Mouse (Mus musculus): ENCODE results near the gene Samd1. TPM values are rescaled to one million over a fixed set of nuclear protein-coding genes. Genes with fewer than 3 reads are reported as not detected.

The Samd1 gene
- total RNA-seq (2021): 10 to 100 TPM; 40.7 to 41.2 TPM
- long read RNA-seq, experiment 1, transcript Samd1-201 (5 exons, 2,071 nt): major isoform, 8 of 10 reads
- long read RNA-seq, experiment 1, partial matches to known transcripts: 2 of 10 reads
- long read RNA-seq, experiment 1, other reads (novel, unspliced or antisense): 0 of 10 reads
- long read RNA-seq, experiment 2, transcript Samd1-201 (5 exons, 2,071 nt): major isoform, 7 of 7 reads
- long read RNA-seq, experiment 2, partial matches to known transcripts: 0 of 7 reads
- long read RNA-seq, experiment 2, other reads (novel, unspliced or antisense): 0 of 7 reads

- peak within 1 kb of the TSS; percentile 68 for H3K4me3 ChIP-seq
- DNase-seq (ENCODE audit: low spot score in 2 of 2): peak in 1 of 2 experiments; percentile 52
Observed at GRCm38 (mm10) chr8:83997511-83998141, at the start of gene Samd1. Gene Samd1 (plus strand): TSS chr8:83997672.

GRCm38 (mm10) chr8:83954749-83955105 is 42.7 kb upstream of the Samd1 start:
- H3K27ac ChIP-seq: peak overlapping the region; percentile 65
- H3K4me3 ChIP-seq: peak overlapping the region; percentile 60
- no peak for TF ChIP-seq CTCF (conservative IDR thresholded peaks at IDR 0.05)
- no peak for DNase-seq (ENCODE audit: low spot score in 2 of 2)

More at GRCm38 (mm10) chr8:83997511-83998141, at the start of gene Samd1:
- H3K27ac ChIP-seq: peak within 1 kb of the TSS; percentile 94
- no peak for TF ChIP-seq CTCF (conservative IDR thresholded peaks at IDR 0.05)

GRCm38 (mm10) chr8:83955106-83955957 is 42.1 kb upstream of the Samd1 start, which contains the start of the genes Gm10644 and Asf1b:
Gene Gm10644 (minus strand): TSS chr8:83955205.
Gene Asf1b (plus strand): TSS chr8:83955507.
- H3K4me3 ChIP-seq: peak within 1 kb of the TSS; percentile 60
- peak within 1 kb of the TSS; percentile 65 for H3K27ac ChIP-seq
- peak; percentile 87 for TF ChIP-seq CTCF (conservative IDR thresholded peaks at IDR 0.05)
- DNase-seq (ENCODE audit: low spot score in 2 of 2): peak; percentile 94 to 99

- no peak for DNase-seq (ENCODE audit: low spot score in 2 of 2)
- Histone ChIP-seq H3K27ac (no peak overlapping the region), H3K4me3 (peak overlapping the region; percentile 56)
- TF ChIP-seq CTCF (conservative IDR thresholded peaks at IDR 0.05): no peak
Observed at GRCm38 (mm10) chr8:83955958-83956218, 41.6 kb upstream of the Samd1 start.

GRCm38 (mm10) chr8:83956789-83957188 is 40.7 kb upstream of the Samd1 start:
- peak; percentile 60 for TF ChIP-seq CTCF (conservative IDR thresholded peaks at IDR 0.05)
- Histone ChIP-seq H3K4me3 (no peak overlapping the region), H3K27ac (no peak overlapping the region)
- no peak for DNase-seq (ENCODE audit: low spot score in 2 of 2)

- Histone ChIP-seq H3K27ac (no peak overlapping the region), H3K4me3 (no peak overlapping the region)
- no peak for DNase-seq (ENCODE audit: low spot score in 2 of 2)
- TF ChIP-seq CTCF (conservative IDR thresholded peaks at IDR 0.05): no peak
Observed at GRCm38 (mm10) chr8:83964015-83964765, 33.3 kb upstream of the Samd1 start.

GRCm38 (mm10) chr8:83967701-83968100 is 29.8 kb upstream of the Samd1 start:
- TF ChIP-seq CTCF (conservative IDR thresholded peaks at IDR 0.05): no peak
- DNase-seq (ENCODE audit: low spot score in 2 of 2): no peak
- H3K27ac ChIP-seq: no peak overlapping the region
- H3K4me3 ChIP-seq: no peak overlapping the region

- no peak for DNase-seq (ENCODE audit: low spot score in 2 of 2)
- Histone ChIP-seq H3K27ac (no peak overlapping the region), H3K4me3 (no peak overlapping the region)
- TF ChIP-seq CTCF (conservative IDR thresholded peaks at IDR 0.05): no peak
Observed at GRCm38 (mm10) chr8:83971121-83971520, 26.4 kb upstream of the Samd1 start.

- Histone ChIP-seq H3K27ac (peak overlapping the region; percentile 90; the same call in 1 of the 2 replicates), H3K4me3 (peak overlapping the region; percentile 78)
- TF ChIP-seq CTCF (conservative IDR thresholded peaks at IDR 0.05): no peak
- no peak for DNase-seq (ENCODE audit: low spot score in 2 of 2)
Observed at GRCm38 (mm10) chr8:83971661-83972060, 25.8 kb upstream of the Samd1 start.

- Histone ChIP-seq H3K4me3 (peak within 1 kb of the TSS; percentile 78), H3K27ac (peak within 1 kb of the TSS; percentile 92)
- peak; percentile 98 to 100 for DNase-seq (ENCODE audit: low spot score in 2 of 2)
- TF ChIP-seq CTCF (conservative IDR thresholded peaks at IDR 0.05): no peak
Observed at GRCm38 (mm10) chr8:83972150-83973120, 25.0 kb upstream of the Samd1 start, which contains the start of gene Prkaca. Gene Prkaca (plus strand): TSS chr8:83972993.

Measured in layer of hippocampus, adult 2 months (tissue).